Mouse (Mus musculus): Measurements from ENCODE around the gene Pla2g3. TPM values are rescaled to one million over a fixed set of nuclear protein-coding genes. Genes with fewer than 3 reads are reported as not detected.
A peak's percentile ranks its signal among the peaks of the same experiment; 100 is the strongest.

Gene Pla2g3
- polyA plus RNA-seq, 1 experiment = 0.30 TPM

DNA sequence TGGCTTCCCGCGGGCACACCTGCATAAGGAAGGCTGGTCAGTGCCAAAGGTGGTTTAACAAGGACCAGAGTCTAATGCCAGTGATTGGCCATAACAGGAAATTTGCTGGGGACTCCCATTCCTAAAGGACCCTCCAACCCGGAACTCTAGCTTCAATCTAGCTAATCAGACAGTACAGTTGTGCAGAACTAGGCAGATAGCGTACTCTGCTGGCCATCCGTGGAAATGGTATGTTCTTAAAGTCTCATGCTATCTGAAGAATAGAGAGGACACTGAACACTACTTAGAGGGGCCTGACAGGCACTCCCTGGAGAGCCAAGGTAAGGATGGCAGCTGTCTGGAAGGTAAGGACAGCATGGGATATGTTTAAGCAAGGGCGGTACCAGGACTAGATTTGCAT, 43.5 kb downstream of the Pla2g3 start:
- no peak for DNase-seq (ENCODE audit: low read depth in 1 of 2, low spot score in 2 of 2)
- WGBS = 91% methylated on average over 6 of the region's 6 CpGs
- no peaks in the 10 kb centered on the region for H3K27me3 ChIP-seq (ENCODE audit: control insufficient read depth, insufficient read depth, low read length)
- H3K27ac ChIP-seq (ENCODE audit: insufficient read depth, low read length) = no peak overlapping the region
- peaks cover 10% of the 10 kb centered on the region for H3K4me1 ChIP-seq (ENCODE audit: control insufficient read depth, insufficient read depth, insufficient read length)
- H3K4me3 ChIP-seq (ENCODE audit: extremely low read depth, insufficient read depth, insufficient read length) = no peak overlapping the region
- no peaks in the 10 kb centered on the region for H3K36me3 ChIP-seq (ENCODE audit: control insufficient read depth, insufficient read depth, low read length)
- TF ChIP-seq CTCF (IDR thresholded peaks at IDR 0.05; ENCODE audit: extremely low read depth, insufficient read depth, insufficient read length, insufficient replicate concordance) = no peak
- TF ChIP-seq POLR2A (IDR thresholded peaks at IDR 0.05; ENCODE audit: low read depth, low read length) = no peak

DNA sequence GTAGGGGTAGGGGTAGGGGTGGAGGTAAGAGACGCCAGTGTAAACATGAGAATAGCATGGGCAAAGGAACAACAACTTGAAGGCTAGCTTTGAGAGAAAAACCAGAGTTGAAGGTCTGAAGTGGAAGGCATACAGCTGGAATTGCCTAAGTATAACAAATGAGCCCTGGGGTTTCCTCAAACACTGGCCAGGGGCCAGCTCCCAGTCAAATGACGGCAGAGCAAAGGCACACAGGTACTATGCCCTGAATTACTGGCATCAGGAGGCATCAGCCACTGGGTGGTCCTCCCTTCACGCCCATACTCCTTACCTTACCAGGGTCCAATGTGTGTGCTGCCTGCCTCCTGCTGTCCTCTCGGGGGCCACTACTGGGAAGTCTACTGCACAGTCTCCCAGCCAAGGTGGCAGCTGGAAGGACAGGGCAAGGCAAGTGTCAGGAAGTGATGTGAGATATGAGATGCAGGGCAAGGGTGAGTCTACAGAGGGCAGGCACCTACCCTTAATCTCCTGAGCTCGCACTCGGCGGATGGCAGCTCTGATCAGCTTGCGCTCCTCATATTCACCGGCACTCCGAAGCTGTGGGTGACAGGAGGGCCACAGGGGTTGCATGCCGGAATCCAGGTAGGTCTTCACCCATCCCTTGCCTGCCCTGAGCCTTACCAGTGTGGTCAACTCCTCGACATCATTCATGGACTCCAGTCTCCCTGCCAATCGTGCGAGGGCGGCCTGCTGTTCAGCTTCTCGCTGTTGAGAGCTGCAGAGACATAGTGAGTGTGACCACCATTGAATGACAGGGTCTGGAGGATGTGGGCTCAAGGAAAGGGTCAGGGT, 44.2 kb downstream of the Pla2g3 start:
- Histone ChIP-seq H3K36me3 (ENCODE audit: control insufficient read depth, insufficient read depth, low read length) (no peaks in the 10 kb centered on the region), H3K4me1 (ENCODE audit: control insufficient read depth, insufficient read depth, insufficient read length) (peaks cover 10% of the 10 kb centered on the region), H3K4me3 (ENCODE audit: extremely low read depth, insufficient read depth, insufficient read length) (no peak overlapping the region), H3K27ac (ENCODE audit: insufficient read depth, low read length) (no peak overlapping the region), H3K27me3 (ENCODE audit: control insufficient read depth, insufficient read depth, low read length) (no peaks in the 10 kb centered on the region)
- 91% methylated on average over 16 of the region's 16 CpGs for WGBS
- no peak for TF ChIP-seq POLR2A (IDR thresholded peaks at IDR 0.05; ENCODE audit: low read depth, low read length)
- TF ChIP-seq CTCF (IDR thresholded peaks at IDR 0.05; ENCODE audit: extremely low read depth, insufficient read depth, insufficient read length, insufficient replicate concordance) = no peak
- DNase-seq (ENCODE audit: low read depth in 1 of 2, low spot score in 2 of 2) = no peak

DNA sequence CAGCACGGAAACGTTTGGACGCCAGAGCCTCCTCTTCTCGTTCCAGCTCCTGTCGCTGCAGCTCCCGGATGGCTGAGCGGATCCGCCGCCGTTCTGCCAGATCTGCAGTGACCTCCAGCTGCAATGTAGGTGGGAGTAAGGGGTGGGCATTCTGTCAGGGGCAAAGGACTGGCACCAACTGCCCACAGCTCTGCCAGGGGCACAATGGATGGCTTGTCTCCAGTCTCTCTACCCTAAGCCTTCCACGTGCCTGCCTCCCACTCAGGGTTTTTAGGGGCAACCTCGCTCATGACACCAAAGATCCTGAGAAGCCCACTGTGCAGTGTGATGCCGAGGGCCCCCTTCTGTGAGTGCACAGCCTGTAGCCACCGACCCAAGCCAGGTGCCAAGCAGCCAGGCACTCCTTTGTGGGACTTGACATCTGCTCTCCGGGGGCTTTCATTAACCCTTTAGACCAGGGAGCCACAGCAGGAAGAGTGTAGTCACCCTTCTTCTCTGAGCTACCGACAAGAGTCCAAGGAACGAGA, 45.4 kb downstream of the Pla2g3 start:
- TF ChIP-seq CTCF (IDR thresholded peaks at IDR 0.05; ENCODE audit: extremely low read depth, insufficient read depth, insufficient read length, insufficient replicate concordance) (no peak), POLR2A (IDR thresholded peaks at IDR 0.05; ENCODE audit: low read depth, low read length) (no peak)
- Histone ChIP-seq H3K27me3 (ENCODE audit: control insufficient read depth, insufficient read depth, low read length) (no peaks in the 10 kb centered on the region), H3K36me3 (ENCODE audit: control insufficient read depth, insufficient read depth, low read length) (no peaks in the 10 kb centered on the region), H3K4me1 (ENCODE audit: control insufficient read depth, insufficient read depth, insufficient read length) (peaks cover 11% of the 10 kb centered on the region), H3K4me3 (ENCODE audit: extremely low read depth, insufficient read depth, insufficient read length) (no peak overlapping the region), H3K27ac (ENCODE audit: insufficient read depth, low read length) (no peak overlapping the region)
- DNase-seq (ENCODE audit: low read depth in 1 of 2, low spot score in 2 of 2) = no peak
- 87% methylated on average over 17 of the region's 17 CpGs for WGBS

DNA sequence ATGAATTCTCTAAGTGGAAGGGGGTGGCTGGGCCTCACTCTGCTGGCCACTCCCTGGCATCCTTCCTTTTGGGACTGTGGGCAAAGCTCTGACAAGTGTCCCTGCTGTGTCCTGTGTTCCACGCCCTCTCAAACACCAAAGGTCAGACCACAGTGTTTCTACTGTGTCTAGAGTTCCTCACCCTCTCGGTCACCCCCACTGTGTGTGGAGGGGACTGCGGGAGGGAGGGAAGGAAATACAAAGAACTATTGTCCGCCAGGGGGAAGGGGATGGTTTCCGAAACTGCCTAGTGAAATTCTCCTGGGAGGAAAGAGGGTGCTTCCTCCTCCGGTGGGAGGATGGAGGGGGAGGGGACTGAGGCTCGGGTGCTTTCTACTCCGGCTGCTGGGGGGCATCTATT, 46.9 kb downstream of the Pla2g3 start:
- peaks cover 13% of the 10 kb centered on the region for H3K4me1 ChIP-seq (ENCODE audit: control insufficient read depth, insufficient read depth, insufficient read length)
- peak overlapping the region; percentile 12; the same call in 1 of the 2 replicates for H3K4me3 ChIP-seq (ENCODE audit: extremely low read depth, insufficient read depth, insufficient read length)
- DNase-seq (ENCODE audit: low read depth in 1 of 2, low spot score in 2 of 2) = peak in 1 of 2 experiments; percentile 7

DNA sequence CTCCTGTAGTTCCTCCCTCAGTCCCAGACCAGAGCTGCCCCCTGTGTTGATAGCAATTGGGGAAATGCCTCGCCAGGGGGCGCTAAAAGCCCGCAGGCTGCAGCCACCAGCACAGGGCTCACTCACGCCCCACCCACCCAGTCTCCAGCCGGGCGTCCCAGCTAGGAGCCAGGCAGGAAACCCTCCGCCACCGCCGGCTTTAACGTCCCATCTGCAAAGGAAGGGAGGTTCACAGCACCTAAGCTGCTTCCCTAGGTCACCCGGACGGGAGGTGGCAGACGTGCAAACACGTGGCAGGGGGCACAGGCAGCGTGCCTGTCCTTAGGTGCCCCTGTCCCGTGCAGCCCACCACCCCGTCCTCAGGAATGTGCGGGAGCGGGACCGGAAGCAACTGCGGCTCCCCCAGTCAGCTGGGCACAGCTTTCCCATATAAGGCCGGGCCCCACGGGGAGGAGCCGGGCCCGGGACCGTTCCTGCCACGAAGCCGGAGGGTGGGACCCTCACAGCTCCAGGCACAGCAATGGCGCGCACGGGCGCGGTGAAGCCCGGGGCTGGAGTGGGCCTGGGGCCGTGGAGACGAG, 47.4 kb downstream of the Pla2g3 start:
- peak overlapping the region; percentile 57 for H3K4me3 ChIP-seq (ENCODE audit: extremely low read depth, insufficient read depth, insufficient read length)
- peak; percentile 67 to 90 for DNase-seq (ENCODE audit: low read depth in 1 of 2, low spot score in 2 of 2)
- WGBS = 1% methylated on average over 36 of the region's 36 CpGs

More for the DNA sequence above, 46.9 kb downstream of the Pla2g3 start:
- 7% methylated on average over 8 of the region's 8 CpGs for WGBS
- Histone ChIP-seq H3K36me3 (ENCODE audit: control insufficient read depth, insufficient read depth, low read length) (no peaks in the 10 kb centered on the region), H3K27me3 (ENCODE audit: control insufficient read depth, insufficient read depth, low read length) (no peaks in the 10 kb centered on the region), H3K27ac (ENCODE audit: insufficient read depth, low read length) (no peak overlapping the region)
- TF ChIP-seq CTCF (IDR thresholded peaks at IDR 0.05; ENCODE audit: extremely low read depth, insufficient read depth, insufficient read length, insufficient replicate concordance) (0 out of 2 replicates have a peak, but pooled peaks have one; percentile 6), POLR2A (IDR thresholded peaks at IDR 0.05; ENCODE audit: low read depth, low read length) (no peak)

DNA sequence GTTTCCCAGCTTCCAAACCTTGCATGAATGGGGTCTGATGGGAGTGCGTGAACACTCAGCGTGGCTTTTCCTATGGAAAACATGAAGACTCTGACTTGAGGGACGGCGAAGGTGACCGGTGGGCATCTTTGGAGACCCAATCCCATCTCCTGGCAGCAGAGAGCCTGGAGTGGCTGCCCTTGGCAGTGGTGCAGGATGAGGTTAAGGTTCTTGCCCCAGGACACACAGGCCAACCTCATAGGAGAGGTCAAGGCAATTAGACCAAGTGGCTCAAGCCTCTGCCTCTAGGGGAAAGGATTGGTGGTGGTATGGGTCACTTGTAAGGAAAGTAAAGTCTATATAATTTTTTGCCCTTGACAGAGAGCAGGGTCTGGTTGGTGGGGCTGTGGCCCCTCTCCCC, 48.0 kb downstream of the Pla2g3 start:
- Histone ChIP-seq H3K4me1 (ENCODE audit: control insufficient read depth, insufficient read depth, insufficient read length) (peaks cover 13% of the 10 kb centered on the region), H3K36me3 (ENCODE audit: control insufficient read depth, insufficient read depth, low read length) (no peaks in the 10 kb centered on the region), H3K27me3 (ENCODE audit: control insufficient read depth, insufficient read depth, low read length) (no peaks in the 10 kb centered on the region), H3K4me3 (ENCODE audit: extremely low read depth, insufficient read depth, insufficient read length) (peak overlapping the region; percentile 57; the same call in 1 of the 2 replicates), H3K27ac (ENCODE audit: insufficient read depth, low read length) (peak overlapping the region; percentile 63)
- TF ChIP-seq POLR2A (IDR thresholded peaks at IDR 0.05; ENCODE audit: low read depth, low read length) (no peak), CTCF (IDR thresholded peaks at IDR 0.05; ENCODE audit: extremely low read depth, insufficient read depth, insufficient read length, insufficient replicate concordance) (no peak)
- DNase-seq (ENCODE audit: low read depth in 1 of 2, low spot score in 2 of 2) = no peak
- WGBS = 73% methylated on average over 5 of the region's 5 CpGs

More for the DNA sequence above, 47.4 kb downstream of the Pla2g3 start:
- Histone ChIP-seq H3K36me3 (ENCODE audit: control insufficient read depth, insufficient read depth, low read length) (no peaks in the 10 kb centered on the region), H3K4me1 (ENCODE audit: control insufficient read depth, insufficient read depth, insufficient read length) (peaks cover 13% of the 10 kb centered on the region), H3K27ac (ENCODE audit: insufficient read depth, low read length) (peak overlapping the region; percentile 63), H3K27me3 (ENCODE audit: control insufficient read depth, insufficient read depth, low read length) (no peaks in the 10 kb centered on the region)
- TF ChIP-seq POLR2A (IDR thresholded peaks at IDR 0.05; ENCODE audit: low read depth, low read length) = no peak
- TF ChIP-seq CTCF (IDR thresholded peaks at IDR 0.05; ENCODE audit: extremely low read depth, insufficient read depth, insufficient read length, insufficient replicate concordance) = peak; percentile 95
